Mouse (Mus musculus) cerebellum, postnatal 25 days (tissue): ENCODE data around the gene C130050O18Rik.
A peak's percentile ranks its signal among the peaks of the same experiment; 100 is the strongest.

Source experiments
- DNase-seq, 2 experiments: peaks; one replicate each; pipeline ENCODE4 v3.0.0; 2021; ENCODE audit warnings: mixed read lengths in 2 of 2

C130050O18Rik gene

DNA sequence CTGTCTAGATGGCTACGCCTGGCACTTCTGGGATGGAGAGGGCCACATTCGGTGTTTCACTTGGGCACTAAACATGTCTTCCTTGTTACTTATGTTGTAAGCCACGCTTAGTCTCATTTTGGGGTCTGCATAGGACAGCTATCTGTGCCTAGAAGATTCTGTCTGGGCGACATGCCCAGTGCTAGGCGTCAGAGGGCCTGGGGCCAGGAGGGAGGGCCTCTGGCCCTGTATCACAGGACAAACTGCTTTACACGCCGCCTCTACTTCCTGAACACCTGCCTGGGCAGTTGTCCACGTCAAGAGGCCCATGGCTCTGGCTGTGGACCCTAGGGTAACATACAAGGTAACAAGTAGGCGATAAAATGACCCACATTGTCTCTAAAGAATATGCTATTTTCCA lies 22.9 kb downstream of the C130050O18Rik start:
- DNase-seq: peak; percentile 59 to 69

DNA sequence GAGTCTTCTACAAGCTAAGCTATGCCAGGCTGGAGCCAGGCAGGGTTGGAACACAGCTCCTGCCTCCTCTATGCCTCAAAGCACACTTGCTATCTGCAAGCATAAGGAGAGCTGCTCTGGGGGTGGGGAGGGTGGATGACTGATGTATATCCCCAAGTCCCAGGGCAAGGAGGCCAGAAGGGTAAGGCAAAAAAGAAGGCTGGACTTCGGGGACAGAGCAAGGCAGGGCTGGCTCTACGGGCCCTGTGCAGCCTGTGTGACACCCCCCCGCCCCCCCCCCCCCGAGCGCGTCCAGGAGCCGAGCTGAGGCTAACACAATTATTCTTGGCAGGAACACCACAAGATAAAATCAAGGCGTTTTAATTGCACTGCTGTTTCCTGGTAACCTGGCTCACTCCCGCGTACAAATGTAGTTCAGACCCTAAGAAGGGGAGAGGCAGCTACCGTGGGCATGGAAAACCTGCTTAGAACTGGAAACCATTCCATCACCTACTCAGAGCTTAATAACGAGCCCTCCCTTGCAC lies 24.8 kb downstream of the C130050O18Rik start:
- DNase-seq: no peak

DNA sequence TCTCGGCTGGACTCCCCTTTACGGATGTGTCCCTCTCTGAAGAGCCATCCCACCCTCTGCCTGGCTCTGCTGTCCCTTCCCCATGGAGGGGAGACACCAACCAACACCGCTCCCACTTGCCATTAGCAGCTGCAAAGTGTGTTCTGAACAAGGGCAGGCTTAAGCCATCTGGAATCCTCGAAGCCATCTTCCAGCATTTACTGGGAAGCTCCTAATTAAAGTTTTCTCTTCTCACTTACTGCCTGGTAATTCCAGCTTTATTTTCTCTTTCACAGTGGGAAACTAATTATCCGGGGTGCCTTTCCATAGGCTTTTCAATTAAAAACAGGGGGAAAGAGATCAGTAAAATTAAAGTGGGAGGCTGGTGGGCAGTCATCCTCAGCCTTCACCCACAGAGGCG lies 27.3 kb downstream of the C130050O18Rik start:
- DNase-seq: no peak

DNA sequence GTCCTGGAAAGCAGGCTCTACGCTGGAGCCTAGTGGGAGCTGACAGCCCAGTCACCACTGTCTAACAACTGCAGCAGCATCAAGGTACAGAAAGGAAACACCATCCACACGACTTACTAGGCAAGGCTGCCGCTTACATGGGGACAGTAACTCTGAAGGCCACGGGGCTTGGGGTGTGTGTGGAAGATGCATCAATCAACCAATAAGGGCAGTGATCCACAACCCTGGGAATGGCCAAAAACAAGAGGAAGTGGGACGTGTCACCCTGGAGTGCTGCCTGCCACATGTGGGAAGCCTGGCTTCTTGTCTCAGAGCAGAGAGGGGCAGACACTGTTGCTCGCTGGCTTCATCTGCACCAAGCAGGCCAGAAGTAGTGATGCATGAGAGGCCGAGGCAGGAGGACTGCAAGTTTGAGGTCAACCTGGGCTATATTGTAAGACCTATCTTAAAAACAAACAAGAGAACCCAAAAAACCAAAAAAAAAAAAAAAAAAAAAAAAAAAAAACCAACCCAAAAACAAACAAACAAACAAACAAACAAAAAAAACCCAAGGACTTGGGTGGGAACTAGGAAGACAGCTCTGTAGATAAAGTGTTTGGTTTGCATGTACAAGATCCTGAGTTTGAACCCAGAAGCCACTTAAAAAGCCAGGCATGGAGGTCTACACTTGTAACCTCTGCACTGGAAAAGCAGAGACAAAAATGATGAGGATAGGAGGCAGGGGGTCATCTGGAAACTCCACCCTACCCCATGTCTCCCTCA lies 27.8 kb downstream of the C130050O18Rik start:
- no peak for DNase-seq

DNA sequence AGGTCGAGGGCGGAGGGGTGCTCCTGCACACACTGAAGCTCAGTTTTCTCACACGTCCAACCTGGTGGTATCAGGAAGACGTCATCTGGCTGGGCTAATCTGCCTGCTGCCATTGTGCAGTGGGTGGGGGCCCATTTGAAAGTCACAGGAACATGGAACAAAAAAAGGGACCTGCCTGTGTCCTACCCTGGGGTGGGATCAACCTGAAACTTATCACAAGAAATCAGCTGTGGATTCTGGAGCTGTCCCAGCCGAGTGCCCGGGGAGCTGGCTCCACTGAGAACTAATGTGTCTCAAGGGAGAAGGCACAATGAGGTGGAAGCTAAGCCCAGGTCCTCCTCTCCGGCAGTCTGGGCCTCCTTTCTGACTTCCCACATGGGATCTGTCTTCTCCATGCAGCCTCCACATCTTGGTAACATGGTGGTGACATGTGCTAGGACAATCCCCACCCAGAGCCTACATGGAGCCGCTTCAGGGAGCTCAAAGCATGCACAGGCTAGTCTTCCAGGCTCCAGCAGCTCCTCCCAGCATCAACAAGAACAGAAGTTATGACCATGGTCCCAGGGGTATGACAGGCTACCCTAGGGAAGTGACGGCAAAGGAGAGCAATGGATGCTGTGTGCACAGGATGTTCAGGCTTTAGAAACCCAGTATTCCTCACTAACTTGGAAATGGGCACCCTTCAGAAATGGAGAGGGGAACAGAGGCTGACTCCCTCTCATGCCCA lies 28.9 kb downstream of the C130050O18Rik start:
- no peak for DNase-seq

DNA sequence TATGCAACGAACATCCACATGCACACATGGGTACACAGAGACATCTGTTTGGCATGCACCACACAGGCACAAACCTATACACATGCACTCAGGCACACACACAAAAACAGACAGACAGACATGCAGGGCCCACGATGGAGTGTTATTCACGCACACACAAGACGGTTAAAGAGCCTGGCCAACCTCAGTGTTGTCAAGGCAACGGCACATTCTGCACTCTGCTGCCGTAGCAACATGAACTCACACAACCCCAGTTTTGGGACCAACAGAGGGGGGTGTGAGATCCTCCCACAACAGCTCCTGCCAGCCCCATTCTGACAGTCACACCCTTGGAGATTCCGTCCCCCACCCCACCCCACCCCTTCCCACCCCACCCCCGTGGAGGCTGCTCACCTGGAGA lies 29.9 kb downstream of the C130050O18Rik start:
- no peak for DNase-seq

DNA sequence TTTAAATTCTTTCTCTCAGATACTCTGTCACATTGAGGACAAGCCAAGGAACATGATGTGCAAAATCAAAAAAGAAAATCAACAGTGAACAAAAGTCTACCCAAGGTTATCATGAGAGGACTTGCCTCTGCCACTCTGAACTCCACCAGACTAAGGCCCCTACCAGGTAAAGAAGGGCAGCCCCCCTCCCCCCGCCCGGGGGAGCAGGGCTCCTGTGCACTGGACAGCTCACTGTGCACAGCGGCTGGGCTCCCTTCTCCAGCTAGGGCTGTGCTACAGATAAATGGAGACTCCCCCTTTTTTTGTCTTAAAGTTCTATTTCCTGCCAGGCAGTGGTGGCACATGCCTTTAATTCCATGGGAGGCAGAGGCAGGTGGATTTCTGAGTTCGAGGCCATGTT lies 32.7 kb downstream of the C130050O18Rik start:
- DNase-seq: no peak

DNA sequence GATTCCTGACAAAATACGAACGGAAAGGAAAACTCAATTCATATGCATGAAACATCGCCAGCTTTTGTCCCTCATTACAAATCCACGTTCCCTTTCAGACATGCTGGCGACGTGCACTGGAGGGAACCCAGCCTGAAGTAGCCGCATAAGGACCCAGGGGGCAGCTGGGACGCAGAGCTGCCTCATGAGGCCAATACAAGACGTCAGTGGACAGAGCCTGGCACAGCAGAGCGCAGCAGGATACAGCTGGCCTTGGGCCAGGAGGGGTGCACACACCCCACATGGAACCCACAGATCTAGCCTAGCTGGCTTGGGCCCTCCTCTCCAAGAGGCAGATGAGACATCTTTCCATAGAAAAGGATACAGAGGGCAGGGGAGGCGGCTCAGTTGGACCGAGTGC lies 33.4 kb downstream of the C130050O18Rik start:
- DNase-seq: no peak

DNA sequence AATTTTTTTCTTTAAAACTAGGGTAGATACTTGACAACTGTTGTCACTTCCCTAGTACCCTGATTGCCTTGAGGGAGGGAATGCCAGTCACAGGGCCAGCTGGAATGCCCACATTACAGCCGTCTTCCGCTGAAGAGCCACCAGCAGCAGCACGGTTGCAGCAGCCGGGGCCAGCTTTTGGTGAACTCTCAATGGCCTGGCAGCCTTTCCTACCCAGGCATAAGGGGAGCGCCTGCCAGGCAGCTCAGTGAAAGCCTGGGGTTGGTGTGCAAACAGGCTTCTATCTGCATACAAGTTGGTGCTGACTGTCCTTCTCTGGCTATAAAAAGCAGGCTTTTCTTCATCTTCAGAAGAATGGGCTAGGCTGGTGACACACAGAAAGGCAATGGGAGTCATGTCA lies 35.4 kb downstream of the C130050O18Rik start:
- peak; percentile 58 to 66 for DNase-seq

DNA sequence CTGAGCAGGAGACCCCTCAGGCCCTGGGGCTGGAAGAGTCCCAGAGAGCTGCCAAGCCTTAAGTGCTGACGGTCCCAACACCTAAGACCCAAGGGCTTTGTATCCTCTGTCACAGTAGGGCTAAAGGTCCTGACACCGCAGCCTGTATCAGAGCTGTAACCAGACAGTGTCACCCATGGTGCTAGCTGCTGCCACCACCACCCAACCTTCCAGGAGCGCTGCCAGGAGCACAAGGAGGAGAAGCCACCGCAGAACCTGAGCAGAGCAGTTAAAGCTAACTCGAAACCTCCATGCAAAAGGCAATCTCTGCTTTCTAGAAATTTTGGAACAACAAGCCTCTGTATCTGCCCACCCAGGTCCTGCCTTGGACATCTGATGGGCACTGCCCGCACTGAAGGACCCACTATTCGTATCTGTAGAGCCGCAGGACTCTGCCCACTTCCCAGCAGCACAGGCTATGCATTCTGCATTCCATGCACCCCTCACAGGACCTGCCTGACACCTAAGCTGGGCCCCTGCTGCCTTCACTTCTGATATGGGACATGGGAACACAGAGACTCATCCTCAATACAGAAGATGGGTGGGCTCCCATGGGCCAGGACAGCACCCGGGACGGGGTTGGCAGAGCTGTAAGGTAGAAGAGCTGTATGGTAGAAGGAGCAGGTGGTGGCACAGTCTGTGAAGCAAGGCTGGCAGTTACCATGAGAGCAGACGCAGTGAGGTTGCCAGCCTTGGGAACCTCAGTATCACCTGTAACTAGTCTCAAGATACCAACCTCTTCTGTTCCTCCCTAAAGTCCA lies 36.0 kb downstream of the C130050O18Rik start:
- peak; percentile 70 to 74 for DNase-seq

DNA sequence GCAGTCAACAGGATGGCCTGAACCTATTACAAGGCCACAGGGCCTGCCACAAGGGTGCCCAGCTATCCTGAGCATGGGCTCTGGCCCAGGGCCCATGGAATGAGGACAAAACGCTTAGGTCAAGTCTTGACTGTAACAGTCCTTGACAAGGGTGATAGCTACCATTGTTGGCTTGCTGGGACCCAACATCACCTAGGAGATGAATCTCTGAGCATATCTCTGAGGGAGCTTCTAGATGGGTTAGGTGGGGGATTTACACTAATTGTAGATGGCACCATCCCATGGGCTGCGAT lies 36.6 kb downstream of the C130050O18Rik start:
- no peak for DNase-seq

DNA sequence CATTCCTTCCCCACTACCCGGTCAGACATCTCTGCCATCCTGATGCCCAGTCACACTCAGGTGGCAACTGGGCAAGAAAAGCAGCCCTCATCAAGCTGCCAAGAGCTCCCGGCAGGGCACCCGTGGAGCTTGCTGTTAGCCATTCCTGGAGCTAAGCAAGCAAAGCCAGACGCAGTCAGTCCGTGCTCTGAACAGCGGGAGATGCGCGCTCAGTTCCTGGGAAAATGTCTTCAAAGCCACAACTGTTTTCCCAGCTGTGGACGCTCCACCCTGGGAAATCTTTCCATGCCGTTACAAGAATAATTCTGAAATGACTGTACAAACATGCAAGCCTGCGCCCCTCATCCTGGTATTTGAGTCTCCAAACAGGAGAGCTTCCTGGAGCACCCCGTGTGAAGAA lies 37.3 kb downstream of the C130050O18Rik start:
- DNase-seq: peak; percentile 54

DNA sequence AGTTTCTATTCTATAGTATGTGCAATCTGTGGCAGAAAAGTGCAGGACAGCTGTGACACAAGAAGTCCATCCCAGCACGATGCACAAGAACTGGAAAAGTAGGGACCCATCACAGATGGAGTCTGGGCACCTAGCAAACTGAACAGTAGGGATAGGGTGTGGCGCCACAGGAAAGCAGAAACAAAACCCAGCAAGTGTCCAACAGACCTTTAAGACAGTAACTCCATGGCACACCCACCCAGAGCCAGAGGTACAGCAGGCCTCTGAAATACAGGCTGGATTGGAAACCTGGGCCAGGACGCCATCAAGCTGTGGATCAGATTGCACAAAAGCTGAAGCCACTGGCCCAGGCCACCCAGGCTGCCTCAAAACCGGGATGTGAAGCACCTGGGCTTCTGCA lies 37.9 kb downstream of the C130050O18Rik start:
- no peak for DNase-seq

DNA sequence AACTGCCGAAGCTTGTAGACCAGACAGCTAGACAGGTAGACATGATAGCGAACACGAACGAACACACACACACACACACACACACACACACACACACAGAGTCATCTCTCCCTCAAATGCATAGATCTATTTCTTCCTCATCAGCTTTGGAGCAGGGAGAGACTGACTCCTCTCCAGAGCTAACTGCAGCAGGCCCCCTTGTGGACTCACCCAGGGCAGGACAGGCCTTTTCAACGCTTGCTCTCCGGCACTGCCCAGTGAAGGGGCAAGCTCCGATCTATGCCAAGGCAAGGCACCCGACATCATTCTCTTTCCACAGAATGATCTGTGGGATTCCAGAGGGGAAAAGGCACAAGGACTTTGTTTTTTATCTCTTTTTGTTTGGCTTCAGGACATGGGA lies 40.2 kb downstream of the C130050O18Rik start:
- no peak for DNase-seq

DNA sequence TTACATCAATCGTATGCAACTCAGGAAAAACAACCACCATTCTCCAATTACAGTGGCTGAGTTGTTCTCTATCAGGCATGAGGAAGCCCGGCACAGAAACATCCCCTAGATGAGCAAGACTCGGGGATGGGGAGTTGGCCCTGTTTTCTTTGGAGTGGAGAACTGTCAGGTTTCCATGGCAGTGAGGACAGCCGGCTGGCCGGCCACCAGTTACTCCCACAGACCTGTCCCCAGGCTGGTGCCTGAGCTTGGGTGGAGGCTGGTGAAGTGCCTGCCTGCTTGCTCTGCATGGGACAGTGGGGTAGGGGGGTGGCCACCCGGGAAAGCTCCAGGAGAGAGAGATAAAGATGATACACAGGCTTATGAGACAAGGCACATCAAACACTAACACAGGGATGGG lies 42.9 kb downstream of the C130050O18Rik start:
- DNase-seq: peak; percentile 42 to 49

DNA sequence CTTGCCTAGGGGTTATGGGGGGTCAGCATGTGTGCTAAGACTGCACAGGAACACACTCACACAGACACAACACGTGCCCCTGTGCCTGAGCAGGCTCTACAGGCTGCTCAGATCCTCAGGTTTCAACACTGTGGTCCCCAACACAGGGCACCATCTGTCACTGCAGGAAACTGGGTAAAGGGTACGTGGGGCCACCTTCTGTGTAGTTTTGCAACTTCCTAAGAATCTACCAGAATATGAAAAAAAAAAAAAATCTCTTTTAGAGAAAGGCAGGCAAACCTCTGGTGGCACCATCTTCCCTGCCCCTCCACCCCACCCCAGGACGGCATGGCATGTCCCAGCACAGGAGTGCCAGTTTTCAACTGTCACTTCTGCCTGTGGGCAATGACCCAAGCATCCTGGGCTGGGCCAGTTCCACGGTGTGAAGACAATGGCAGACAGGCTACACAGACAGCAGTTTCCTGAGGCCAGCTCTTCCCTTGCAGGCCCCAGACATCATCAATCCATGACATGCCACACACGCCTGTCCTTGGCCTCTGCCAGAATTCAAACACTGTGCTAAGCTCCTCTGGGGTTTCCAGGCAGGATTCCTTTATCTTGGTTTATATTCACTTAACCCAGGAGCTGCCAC lies 44.2 kb downstream of the C130050O18Rik start:
- DNase-seq: peak; percentile 69 to 71

DNA sequence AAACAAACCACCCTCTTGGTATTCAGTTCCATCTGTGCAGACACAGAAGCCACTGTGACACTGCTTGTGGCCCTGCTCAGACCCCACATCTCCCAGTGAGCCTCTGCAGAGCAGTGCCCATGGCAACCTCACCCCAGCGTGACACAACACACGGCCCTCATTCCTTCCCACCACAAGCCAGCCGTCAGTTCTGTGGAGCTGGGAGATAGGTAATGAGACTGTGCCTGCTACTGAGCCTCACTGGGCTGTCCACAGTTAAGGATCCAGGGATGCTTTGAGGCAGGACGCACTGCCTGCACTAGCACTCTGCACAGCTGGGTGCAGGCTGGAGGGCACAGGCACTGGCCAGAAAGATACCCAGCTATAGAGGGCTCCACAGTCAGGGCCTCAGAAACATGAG lies 44.8 kb downstream of the C130050O18Rik start:
- DNase-seq: no peak

DNA sequence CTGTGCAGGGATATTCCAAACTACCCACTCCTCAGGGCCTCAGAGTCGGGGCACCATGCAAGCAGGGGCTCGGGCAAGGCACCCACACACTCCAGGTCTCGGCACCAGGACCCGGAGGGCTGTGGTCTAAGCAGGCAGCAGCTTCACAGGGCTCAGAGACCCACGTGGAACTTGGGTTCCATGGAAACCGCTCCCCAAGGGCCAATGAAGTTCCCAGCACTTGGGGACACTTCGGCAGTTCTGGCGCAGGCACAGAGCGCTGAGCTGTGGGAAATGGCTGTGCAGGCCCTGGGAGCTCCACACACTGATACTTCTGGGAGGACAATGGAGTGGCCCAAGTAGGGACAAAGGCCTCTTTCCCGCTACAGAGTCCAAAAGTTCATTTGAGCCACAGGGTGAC lies 48.0 kb downstream of the C130050O18Rik start:
- DNase-seq: no peak

DNA sequence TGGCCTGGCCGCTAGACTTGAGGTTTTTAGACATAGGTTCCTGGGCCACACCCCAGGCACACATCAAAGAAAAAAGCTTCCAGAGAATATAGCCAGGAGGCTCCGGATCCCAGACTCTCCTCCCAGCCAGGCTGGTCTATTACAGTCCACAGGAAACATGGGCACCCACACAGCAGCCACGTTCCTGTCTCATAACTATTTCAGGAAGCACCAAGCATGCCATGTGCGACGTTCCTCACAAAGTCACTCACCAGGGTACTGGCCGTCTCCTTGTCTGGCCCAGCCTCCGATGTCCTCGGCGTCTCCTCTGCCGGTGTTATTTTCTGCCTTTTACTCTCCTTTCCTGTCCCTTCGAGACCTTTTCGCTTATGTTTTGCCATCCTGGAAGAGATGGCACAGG lies 50.1 kb downstream of the C130050O18Rik start:
- DNase-seq: no peak

DNA sequence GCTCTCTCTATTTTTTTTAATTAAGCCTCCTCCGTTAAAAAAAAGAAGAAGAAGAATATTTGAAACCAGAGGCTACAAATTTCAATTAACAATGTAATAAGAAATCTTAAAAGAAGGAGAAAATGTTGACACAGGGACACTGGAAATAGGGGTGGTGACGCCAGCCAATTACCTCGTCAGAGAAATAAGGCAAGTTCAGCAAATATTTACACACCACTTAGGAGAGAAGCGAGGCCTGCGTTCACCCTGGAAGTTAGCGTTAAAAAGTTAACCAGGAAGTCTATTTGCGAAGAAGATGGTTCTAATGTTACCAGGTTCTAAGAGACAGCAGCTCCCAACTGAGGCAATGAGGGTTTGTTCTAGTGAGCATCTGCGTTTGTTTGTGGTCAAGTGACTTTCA lies 52.2 kb downstream of the C130050O18Rik start:
- DNase-seq: no peak

DNA sequence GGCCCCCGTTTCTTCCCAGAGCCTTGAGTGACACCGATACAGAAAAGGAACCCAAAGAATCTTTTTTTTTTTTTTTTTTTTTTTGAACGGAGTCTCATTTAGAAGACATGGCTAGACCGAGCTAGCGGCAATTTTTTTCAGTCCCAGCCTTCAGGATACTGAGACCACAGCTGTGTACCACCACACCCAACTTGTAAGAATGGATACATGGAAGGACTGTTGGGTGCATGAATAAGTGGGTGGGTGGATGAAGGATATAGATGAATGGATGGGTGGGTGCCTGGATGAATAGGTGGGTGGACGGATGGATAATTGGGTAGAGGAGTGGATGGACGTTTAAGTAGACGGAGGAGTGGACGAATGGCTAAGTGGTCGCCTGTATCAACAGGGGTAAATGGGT lies 54.9 kb downstream of the C130050O18Rik start:
- no peak for DNase-seq

DNA sequence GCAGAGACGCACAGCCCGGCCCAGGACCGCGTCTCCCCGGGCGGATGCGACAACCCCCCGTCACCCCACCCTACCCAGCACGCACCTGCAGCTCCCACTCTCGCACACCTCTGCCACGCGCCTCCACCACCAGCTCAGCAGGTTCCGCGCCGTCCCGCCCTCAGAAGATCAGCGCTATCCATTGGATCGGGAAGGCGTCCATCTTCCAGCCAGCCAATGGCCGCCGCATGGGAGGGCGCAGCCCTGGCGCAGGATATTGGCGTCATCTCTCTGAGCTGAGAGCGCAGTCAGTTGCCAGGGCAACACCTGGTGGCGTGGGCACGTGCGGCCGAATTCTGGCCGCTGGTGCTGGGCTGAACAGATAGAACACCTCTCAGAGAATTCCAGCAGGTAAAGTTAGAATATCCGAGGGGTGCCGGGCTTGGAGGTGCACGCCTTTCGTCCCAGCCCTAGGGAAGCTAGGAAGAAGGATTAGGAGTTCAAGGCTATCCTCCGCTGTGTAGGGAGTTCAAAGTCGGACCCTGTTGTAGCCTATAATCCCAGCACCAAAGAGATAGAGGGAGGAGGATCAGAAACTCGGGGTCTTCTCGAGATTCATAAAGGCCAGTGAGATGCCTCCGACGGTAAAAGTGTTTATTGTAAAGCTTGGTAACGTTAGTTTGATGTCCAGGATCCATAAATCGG lies 55.4 kb downstream of the C130050O18Rik start, which contains the start of gene 3110082I17Rik:
3110082I17Rik (minus strand) TSS at position 144 of the 684 bp plus-strand sequence.
- DNase-seq: peak; percentile 99 to 100
